Mouse (Mus musculus): ENCODE data around the gene Satb2. TPM values are rescaled to one million over a fixed set of nuclear protein-coding genes. Genes with fewer than 3 reads are reported as not detected.

The Satb2 gene
- total and polyA plus RNA-seq, 3 experiments, result not detected

GRCm38 (mm10) chr1:56973593-56973950, 4.9 kb downstream of the Satb2 start:
- Histone ChIP-seq H3K4me1 (ENCODE audit: control insufficient read depth in 1 of 2, insufficient read depth in 2 of 2, low read length in 2 of 2) (no peaks in the 10 kb centered on the region), H3K9ac (ENCODE audit: control insufficient read depth, low read depth, low read length, poor library complexity, severe bottlenecking) (no peak overlapping the region)

GRCm38 (mm10) chr1:56972950-56973592, 5.4 kb downstream of the Satb2 start:
- Histone ChIP-seq H3K9ac (ENCODE audit: control insufficient read depth, low read depth, low read length, poor library complexity, severe bottlenecking) (no peak overlapping the region), H3K27ac (ENCODE audit: control insufficient read depth, low read depth, low read length) (no peak overlapping the region), H3K79me2 (ENCODE audit: control insufficient read depth, insufficient read depth, low read length, poor library complexity) (no peaks in the 10 kb centered on the region), H3K36me3 (ENCODE audit: control insufficient read depth in 1 of 2, insufficient read depth in 2 of 2, low read length in 2 of 2) (no peaks in the 10 kb centered on the region), H3K4me3 (ENCODE audit: control insufficient read depth in 1 of 2, insufficient read depth in 1 of 2, low read depth in 2 of 2, low read length in 2 of 2) (no peak overlapping the region), H3K27me3 (ENCODE audit: control insufficient read depth in 1 of 2, insufficient read depth in 2 of 2, low read length in 2 of 2) (no peaks in the 10 kb centered on the region), H3K9me3 (replicated peaks; ENCODE audit: insufficient read depth, low read length) (no peaks in the 10 kb centered on the region), H3K4me1 (ENCODE audit: control insufficient read depth in 1 of 2, insufficient read depth in 2 of 2, low read length in 2 of 2) (no peaks in the 10 kb centered on the region)
- DNase-seq (ENCODE audit: low read depth, low spot score), result no peak
- no peak for TF ChIP-seq POLR2AphosphoS2 (IDR thresholded peaks at IDR 0.05; ENCODE audit: low read length)
- no peak for TF ChIP-seq MAZ (IDR thresholded peaks at IDR 0.05; ENCODE audit: low read depth, low read length)
- no peak for TF ChIP-seq JUND (IDR thresholded peaks at IDR 0.05; ENCODE audit: low read depth, low read length)
- no peak for TF ChIP-seq TBP (IDR thresholded peaks at IDR 0.05; ENCODE audit: low read depth, low read length)
- TF ChIP-seq POLR2A (IDR thresholded peaks at IDR 0.05; ENCODE audit: control insufficient read depth in 1 of 2, insufficient read depth in 1 of 2, low read depth in 1 of 2, low read length in 2 of 2, poor library complexity in 1 of 2), result no peak
- TF ChIP-seq MXI1 (IDR thresholded peaks at IDR 0.05; ENCODE audit: low read depth, low read length), result no peak
- TF ChIP-seq NRF1 (IDR thresholded peaks at IDR 0.05; ENCODE audit: insufficient read depth, low read depth, low read length, poor library complexity, severe bottlenecking), result no peak
- TF ChIP-seq USF1 (IDR thresholded peaks at IDR 0.05; ENCODE audit: low read depth, low read length), result no peak
- TF ChIP-seq KAT2A (conservative IDR thresholded peaks at IDR 0.05; ENCODE audit: low read depth, low read length), result no peak
- TF ChIP-seq ZMIZ1 (IDR thresholded peaks at IDR 0.05; ENCODE audit: low read depth, low read length), result no peak
- no peak for TF ChIP-seq MYC (IDR thresholded peaks at IDR 0.05; ENCODE audit: low read depth, low read length)
- TF ChIP-seq CHD2 (IDR thresholded peaks at IDR 0.05; ENCODE audit: low read length), result no peak
- no peak for TF ChIP-seq GABPA (IDR thresholded peaks at IDR 0.05; ENCODE audit: low read depth, low read length)
- TF ChIP-seq USF2 (IDR thresholded peaks at IDR 0.05; ENCODE audit: borderline replicate concordance in 1 of 2, insufficient read depth in 1 of 2, low read depth in 1 of 2, low read length in 2 of 2), result no peak
- TF ChIP-seq RAD21 (IDR thresholded peaks at IDR 0.05; ENCODE audit: low read depth, low read length), result no peak
- no peak for TF ChIP-seq E2F4 (IDR thresholded peaks at IDR 0.05; ENCODE audit: borderline replicate concordance, low read depth, low read length)
- no peak for TF ChIP-seq CHD1 (IDR thresholded peaks at IDR 0.05; ENCODE audit: low read depth, low read length)

More at GRCm38 (mm10) chr1:56973593-56973950, 4.9 kb downstream of the Satb2 start:
- DNase-seq (ENCODE audit: low read depth, low spot score), result no peak
- H3K27me3 ChIP-seq (ENCODE audit: control insufficient read depth in 1 of 2, insufficient read depth in 2 of 2, low read length in 2 of 2), result no peaks in the 10 kb centered on the region
- TF ChIP-seq POLR2AphosphoS2 (IDR thresholded peaks at IDR 0.05; ENCODE audit: low read length), result no peak
- TF ChIP-seq GABPA (IDR thresholded peaks at IDR 0.05; ENCODE audit: low read depth, low read length), result no peak
- TF ChIP-seq HCFC1 (IDR thresholded peaks at IDR 0.05; ENCODE audit: low read depth, low read length), result no peak
- TF ChIP-seq JUND (IDR thresholded peaks at IDR 0.05; ENCODE audit: low read depth, low read length), result no peak
- no peak for TF ChIP-seq MAFK (IDR thresholded peaks at IDR 0.05; ENCODE audit: borderline replicate concordance, low read depth, low read length)
- no peak for TF ChIP-seq CHD2 (IDR thresholded peaks at IDR 0.05; ENCODE audit: low read length)
- no peak for TF ChIP-seq ELF1 (IDR thresholded peaks at IDR 0.05; ENCODE audit: low read depth, low read length)
- TF ChIP-seq MYC (IDR thresholded peaks at IDR 0.05; ENCODE audit: low read depth, low read length), result no peak
- no peak for TF ChIP-seq EP300 (IDR thresholded peaks at IDR 0.05; ENCODE audit: low read depth in 1 of 2, low read length in 2 of 2)
- TF ChIP-seq MEF2A (IDR thresholded peaks at IDR 0.05; ENCODE audit: extremely low read depth, insufficient replicate concordance, low read depth, low read length, poor library complexity, severe bottlenecking), result no peak
- no peak for TF ChIP-seq UBTF (IDR thresholded peaks at IDR 0.05; ENCODE audit: borderline replicate concordance, insufficient read depth, low read depth, low read length)
- TF ChIP-seq POLR2AphosphoS5 (IDR thresholded peaks at IDR 0.05; ENCODE audit: borderline replicate concordance, low read depth, low read length), result no peak
- TF ChIP-seq MAZ (IDR thresholded peaks at IDR 0.05; ENCODE audit: low read depth, low read length), result no peak
- TF ChIP-seq ETS1 (IDR thresholded peaks at IDR 0.05; ENCODE audit: low read depth, low read length), result no peak
- no peaks in the 10 kb centered on the region for H3K79me2 ChIP-seq (ENCODE audit: control insufficient read depth, insufficient read depth, low read length, poor library complexity)
- H3K27ac ChIP-seq (ENCODE audit: control insufficient read depth, low read depth, low read length), result no peak overlapping the region
- H3K9me3 ChIP-seq (replicated peaks; ENCODE audit: insufficient read depth, low read length), result no peaks in the 10 kb centered on the region
- H3K36me3 ChIP-seq (ENCODE audit: control insufficient read depth in 1 of 2, insufficient read depth in 2 of 2, low read length in 2 of 2), result no peaks in the 10 kb centered on the region
- no peak overlapping the region for H3K4me3 ChIP-seq (ENCODE audit: control insufficient read depth in 1 of 2, insufficient read depth in 1 of 2, low read depth in 2 of 2, low read length in 2 of 2)

Measured in MEL (cell line).